Mouse (Mus musculus) MN1 (cell line): Measurements from ENCODE around the gene Asic4.

Experiments
- DNase-seq: peaks from one replicate; pipeline ENCODE4 v3.0.0-alpha.2; 2016; ENCODE audit warnings: low spot score

Asic4 gene

GRCm38 (mm10) chr1:75450314-75451005 is at the start of gene Asic4:
Gene Asic4 (plus strand): TSS chr1:75450436.
- DNase-seq = peak; percentile 57

- peak; percentile 45 for DNase-seq
These were observed 49.6 kb upstream of the Asic4 start for GRCm38 (mm10) chr1:75400493-75401115.

DNA sequence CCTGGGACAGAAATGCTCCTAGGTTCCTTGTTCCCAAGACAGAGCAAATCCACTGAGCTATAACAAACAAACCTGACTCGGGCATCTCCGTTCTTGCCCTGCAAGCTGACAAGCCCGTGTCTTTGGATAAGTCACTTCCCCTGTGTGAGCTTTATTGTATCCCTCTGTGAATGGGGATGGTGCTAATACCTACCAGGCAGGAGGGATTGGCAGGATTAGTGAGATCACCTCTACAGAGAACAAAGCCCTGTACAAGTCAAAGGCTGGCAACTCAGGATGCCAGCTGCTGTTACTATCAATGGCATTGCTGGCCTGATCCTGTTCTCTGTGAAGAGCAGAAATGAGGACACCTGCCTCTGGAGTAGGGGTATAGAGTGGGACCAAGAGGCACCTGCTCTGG is 44.7 kb upstream of the Asic4 start:
- DNase-seq = no peak

GRCm38 (mm10) chr1:75406173-75406572 is 44.1 kb upstream of the Asic4 start:
- no peak for DNase-seq

DNA sequence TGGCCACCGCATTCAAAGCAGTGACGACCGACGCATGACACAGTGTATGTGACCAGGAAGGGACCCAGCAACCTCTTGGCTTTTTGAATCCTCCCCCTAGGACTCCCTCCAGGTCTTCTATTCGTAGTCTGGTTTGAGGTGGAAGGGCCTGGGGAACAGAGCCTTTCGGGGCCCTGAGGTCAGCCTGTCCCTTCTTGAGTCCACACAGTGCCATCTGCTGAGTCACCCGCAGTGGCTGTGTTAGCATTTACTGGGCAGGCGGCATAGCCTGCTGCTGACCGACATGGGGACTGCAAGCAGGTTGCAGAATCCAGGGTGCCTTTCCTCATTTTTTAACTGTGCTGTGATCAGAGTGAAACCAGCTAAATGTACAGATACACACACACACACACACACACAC is 43.2 kb upstream of the Asic4 start:
- no peak for DNase-seq

DNA sequence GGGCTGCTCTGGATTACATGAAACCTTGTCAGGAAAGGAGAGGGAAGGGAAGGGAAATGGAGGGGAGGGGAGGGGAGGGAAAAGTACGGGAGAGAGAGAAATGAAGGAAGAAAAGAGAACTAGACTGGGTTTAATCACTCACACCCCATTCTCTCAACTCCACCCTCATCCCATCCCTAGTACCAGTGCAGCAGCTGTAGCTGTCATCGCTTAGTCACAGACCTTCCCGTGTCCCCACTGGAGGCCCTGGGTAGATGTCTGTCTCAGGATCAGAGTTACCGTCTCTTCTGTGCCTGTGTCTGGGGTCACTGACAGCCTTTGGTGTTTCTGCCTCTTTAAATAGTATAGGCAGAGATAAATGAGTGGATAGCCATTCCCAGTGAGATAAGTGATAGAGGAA is 42.0 kb upstream of the Asic4 start:
- DNase-seq = no peak

- no peak for DNase-seq
These were observed 40.3 kb upstream of the Asic4 start for GRCm38 (mm10) chr1:75409950-75410349.

DNA sequence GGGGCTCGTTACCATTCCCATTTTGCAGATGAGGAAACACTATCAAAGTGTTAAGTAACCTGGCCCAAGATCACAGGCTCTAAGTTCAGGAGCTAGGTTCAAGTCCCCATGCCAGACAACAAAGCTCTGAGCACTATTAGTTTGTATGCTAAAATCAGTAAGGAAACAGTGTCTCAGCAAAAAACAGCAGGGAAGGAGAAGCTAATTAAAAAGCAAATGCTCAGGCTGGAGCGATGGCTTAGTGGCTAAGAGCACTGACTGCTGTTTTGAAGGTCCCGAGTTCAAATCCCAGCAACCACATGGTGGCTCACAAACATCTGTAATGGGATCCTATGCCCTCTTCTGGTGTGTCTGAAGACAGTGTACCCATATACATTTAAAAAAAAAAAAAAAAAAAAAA is 38.0 kb upstream of the Asic4 start:
- no peak for DNase-seq

GRCm38 (mm10) chr1:75413749-75414148 is 36.5 kb upstream of the Asic4 start:
- peak; percentile 57 for DNase-seq

- no peak for DNase-seq
These were observed 28.4 kb upstream of the Asic4 start for GRCm38 (mm10) chr1:75421794-75422193.

DNA sequence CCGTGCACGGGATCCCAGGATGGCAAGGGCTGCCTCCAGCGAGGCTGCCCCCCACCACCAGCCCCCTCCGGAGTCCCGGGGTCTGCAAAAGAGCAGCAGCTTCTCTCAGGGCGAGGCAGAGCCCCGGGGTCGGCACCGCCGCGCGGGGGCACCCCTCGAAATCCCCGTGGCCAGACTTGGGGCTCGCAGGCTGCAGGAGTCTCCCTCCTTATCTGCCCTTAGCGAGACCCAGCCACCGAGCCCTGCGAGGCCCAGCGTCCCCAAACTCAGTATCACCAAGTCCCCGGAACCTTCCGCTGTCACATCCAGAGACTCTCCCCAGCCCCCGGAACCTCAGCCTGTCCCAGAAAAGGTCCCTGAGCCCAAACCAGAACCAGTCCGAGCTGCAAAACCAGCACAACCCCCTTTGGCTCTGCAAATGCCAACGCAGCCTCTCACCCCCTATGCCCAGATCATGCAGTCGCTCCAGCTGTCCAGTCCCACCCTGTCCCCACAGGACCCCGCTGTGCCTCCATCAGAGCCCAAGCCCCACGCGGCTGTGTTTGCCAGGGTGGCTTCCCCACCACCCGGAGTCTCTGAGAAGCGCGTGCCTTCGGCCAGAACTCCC is 27.9 kb upstream of the Asic4 start:
- no peak for DNase-seq

DNA sequence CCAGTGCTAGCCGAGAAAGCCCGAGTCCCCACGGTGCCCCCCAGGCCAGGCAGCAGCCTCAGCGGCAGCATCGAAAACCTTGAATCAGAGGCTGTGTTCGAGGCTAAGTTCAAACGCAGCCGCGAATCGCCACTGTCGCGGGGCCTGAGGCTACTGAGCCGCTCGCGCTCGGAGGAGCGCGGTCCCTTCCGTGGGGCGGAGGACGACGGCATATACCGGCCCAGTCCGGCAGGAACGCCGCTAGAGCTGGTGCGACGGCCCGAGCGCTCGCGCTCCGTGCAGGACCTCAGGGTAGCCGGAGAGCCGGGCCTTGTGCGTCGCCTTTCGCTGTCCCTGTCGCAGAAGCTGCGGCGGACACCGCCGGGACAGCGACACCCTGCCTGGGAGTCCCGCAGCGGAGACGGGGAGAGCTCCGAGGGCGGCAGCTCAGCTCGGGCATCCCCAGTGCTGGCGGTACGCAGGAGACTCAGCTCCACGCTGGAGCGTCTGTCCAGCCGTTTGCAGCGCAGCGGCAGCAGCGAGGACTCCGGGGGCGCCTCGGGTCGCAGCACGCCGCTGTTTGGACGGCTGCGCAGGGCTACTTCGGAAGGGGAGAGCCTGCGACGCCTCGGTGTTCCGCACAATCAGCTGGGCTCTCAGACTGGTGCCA is 27.3 kb upstream of the Asic4 start:
- DNase-seq = no peak

- no peak for DNase-seq
These were observed 26.4 kb upstream of the Asic4 start for GRCm38 (mm10) chr1:75423780-75424390.

GRCm38 (mm10) chr1:75425796-75426471 is 24.3 kb upstream of the Asic4 start:
- peak; percentile 71 for DNase-seq

GRCm38 (mm10) chr1:75435475-75436328 is 14.5 kb upstream of the Asic4 start, which contains the start of gene Gmppa:
Gene Gmppa (plus strand): TSS chr1:75435930.
- peak; percentile 89 for DNase-seq

GRCm38 (mm10) chr1:75438782-75439181 is 11.5 kb upstream of the Asic4 start:
- no peak for DNase-seq

DNA sequence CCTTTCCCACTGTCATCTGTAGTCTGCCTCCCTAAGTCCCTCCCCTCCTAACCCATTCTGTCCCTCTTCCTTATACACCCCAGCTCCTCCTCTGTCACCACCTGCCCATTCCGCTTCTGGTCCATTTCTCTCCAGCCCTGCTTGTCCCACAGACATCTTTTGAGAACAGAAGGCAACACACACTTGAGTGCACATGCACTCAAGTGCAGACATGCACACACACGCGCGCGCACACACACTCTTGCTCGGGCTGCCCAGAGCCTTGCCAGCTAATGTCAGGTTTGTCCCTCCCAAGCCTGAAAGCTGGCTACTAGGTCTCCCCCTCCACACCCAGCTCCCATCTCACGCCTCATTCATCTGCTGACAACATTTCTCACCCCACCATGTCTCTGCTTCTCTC is 9.6 kb upstream of the Asic4 start:
- DNase-seq = no peak

DNA sequence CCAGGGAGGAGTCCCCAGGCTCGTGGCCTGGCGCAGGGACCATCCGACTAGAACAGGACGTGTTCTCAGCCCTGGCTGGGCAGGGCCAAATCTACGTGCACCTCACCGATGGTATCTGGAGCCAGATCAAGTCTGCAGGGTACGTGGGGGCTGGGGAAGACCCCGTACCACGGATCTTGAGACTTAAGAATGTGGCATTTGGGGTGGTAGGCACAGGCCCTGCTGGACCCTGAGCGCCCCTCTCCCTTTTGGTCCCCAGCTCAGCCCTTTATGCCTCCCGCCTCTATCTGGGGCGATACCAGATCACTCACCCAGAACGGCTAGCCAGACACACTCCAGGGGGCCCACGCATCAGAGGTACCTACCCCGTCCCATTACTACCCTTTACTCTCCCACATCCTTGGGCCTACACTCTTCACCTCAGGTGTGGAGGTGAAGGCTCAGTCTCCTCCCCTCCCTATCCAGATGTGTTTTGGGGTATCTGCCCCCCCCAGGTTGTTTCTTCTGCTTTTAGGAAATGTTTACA is 8.7 kb upstream of the Asic4 start:
- no peak for DNase-seq

GRCm38 (mm10) chr1:75442171-75442570 is 8.1 kb upstream of the Asic4 start:
- no peak for DNase-seq

GRCm38 (mm10) chr1:75442811-75443210 is 7.4 kb upstream of the Asic4 start:
- no peak for DNase-seq
